Mouse (Mus musculus) hindbrain, postnatal 0 days (tissue): ENCODE data around the gene Abcb9. TPM values are rescaled to one million over a fixed set of nuclear protein-coding genes. Genes with fewer than 3 reads are reported as not detected.

ENCODE experiments used
- ATAC-seq: fragments of 200-750 bp; cut with Nextera tagmentation; 2 replicates; pipeline ENCODE4 v1.8.0; 2017; ENCODE audit warnings: mild to moderate bottlenecking, moderate TSS enrichment, moderate library complexity
- DNase-seq: peaks from one replicate; pipeline ENCODE4 v3.0.0-alpha.2; 2015; ENCODE audit warnings: low spot score
- H3K27ac ChIP-seq: fragments of 300-500 bp; sonication (generic); 2 replicates; pipeline ENCODE4 v1.5.1; 2014; ENCODE audit warnings: mild to moderate bottlenecking
- H3K27me3 ChIP-seq: fragments of 300-500 bp; sonication (generic); 2 replicates; pipeline ENCODE4 v1.6.1; 2014; ENCODE audit warnings: low read length, mixed read lengths; ENCODE audit not compliant: insufficient read depth
- H3K36me3 ChIP-seq: fragments of 300-500 bp; sonication (generic); 2 replicates; pipeline ENCODE4 v1.6.1; 2014; ENCODE audit warnings: low read length, mixed read lengths; ENCODE audit not compliant: insufficient read depth
- H3K4me1 ChIP-seq: fragments of 300-500 bp; sonication (generic); 2 replicates; pipeline ENCODE4 v1.6.1; 2014; ENCODE audit warnings: antibody characterized with exemption, low read length, mixed read lengths; ENCODE audit not compliant: insufficient read depth
- H3K4me2 ChIP-seq: fragments of 300-500 bp; sonication (generic); 2 replicates; pipeline ENCODE4 v1.6.1; 2014; ENCODE audit warnings: low read depth, mild to moderate bottlenecking, low read length, moderate library complexity, mixed read lengths
- H3K4me3 ChIP-seq: fragments of 300-500 bp; sonication (generic); 2 replicates; pipeline ENCODE4 v1.5.1; 2014; ENCODE audit warnings: low read length
- H3K9ac ChIP-seq: fragments of 300-500 bp; sonication (generic); replicated peaks from 2 replicates; pipeline ENCODE4 v1.6.1; 2014; ENCODE audit warnings: mild to moderate bottlenecking, low read length, moderate library complexity, mixed read lengths
- H3K9me3 ChIP-seq: fragments of 300-500 bp; sonication (generic); 2 replicates; pipeline ENCODE4 v1.6.1; 2016; ENCODE audit warnings: low read length, mixed read lengths
- CTCF ChIP-seq: IDR thresholded peaks from 2 replicates; pipeline ENCODE4 v1.5.1; 2016; ENCODE audit warnings: antibody characterized with exemption, control low read depth, low read depth
- WGBS: fragments of 180-500 bp; shearing (Covaris S2); extraction: QIAGEN DNeasy Blood & Tissue Kit; methylation state at CpG from one replicate; pipeline ENCODE4 v1.1.7; 2014; 5-methylcytosine and 5-hydroxymethylcytosine counted together
- polyA plus RNA-seq: library from polyadenylated mRNA; unstranded; fragments of >200 nt; fragmentation: Nextera tagmentation; extraction: Ambion mirVana; gene quantifications from 2 replicates; pipeline ENCODE4 v1.2.1, GENCODE M21; 2015
- total RNA-seq: library from RNA; depleted of rRNA; stranded (reverse); fragments of >200 nt; gene quantifications from 2 replicates; pipeline ENCODE4 v1.2.3, GENCODE M21; 2014

Abcb9 gene
- total and polyA plus RNA-seq, 2 experiments from 2014 or later, result 30.8 to 69.3 TPM

- no peak overlapping the region for H3K9ac ChIP-seq
- whole genome bisulfite sequencing, result 81% methylated on average over 11 of the region's 11 CpGs
- H3K36me3 ChIP-seq, result no peaks in the 10 kb centered on the region
- no peak overlapping the region for H3K4me3 ChIP-seq
- no peak overlapping the region for H3K27ac ChIP-seq
- TF ChIP-seq CTCF, result no peak
- ATAC-seq (no peak), DNase-seq (no peak)
- no peaks in the 10 kb centered on the region for H3K27me3 ChIP-seq
- no peak overlapping the region for H3K4me2 ChIP-seq
- H3K4me1 ChIP-seq, result peaks cover 10% of the 10 kb centered on the region; the same call in 1 of the 2 replicates
- H3K9me3 ChIP-seq, result no peaks in the 10 kb centered on the region
Observed at GRCm38 (mm10) chr5:124051899-124052491, 43.6 kb downstream of the Abcb9 start.

GRCm38 (mm10) chr5:124050095-124051050, 45.2 kb downstream of the Abcb9 start:
- no peaks in the 10 kb centered on the region for H3K9me3 ChIP-seq
- DNase-seq (no peak), ATAC-seq (no peak)
- peak overlapping the region; percentile 58; the same call in 1 of the 2 replicates for H3K27ac ChIP-seq
- no peak overlapping the region for H3K9ac ChIP-seq
- no peaks in the 10 kb centered on the region for H3K36me3 ChIP-seq
- peak; percentile 29 for TF ChIP-seq CTCF
- no peaks in the 10 kb centered on the region for H3K27me3 ChIP-seq
- H3K4me1 ChIP-seq, result peaks cover 14% of the 10 kb centered on the region; the same call in 1 of the 2 replicates
- 51% methylated on average over 14 of the region's 14 CpGs for WGBS
- H3K4me2 ChIP-seq, result no peak overlapping the region
- H3K4me3 ChIP-seq, result no peak overlapping the region

GRCm38 (mm10) chr5:124049249-124050045, 46.2 kb downstream of the Abcb9 start:
- DNase-seq (no peak), ATAC-seq (no peak)
- H3K9me3 ChIP-seq, result no peaks in the 10 kb centered on the region
- H3K27me3 ChIP-seq, result no peaks in the 10 kb centered on the region
- no peaks in the 10 kb centered on the region for H3K36me3 ChIP-seq
- 53% methylated on average over 15 of the region's 15 CpGs for WGBS
- TF ChIP-seq CTCF, result no peak
- H3K4me3 ChIP-seq, result no peak overlapping the region
- H3K9ac ChIP-seq, result no peak overlapping the region
- H3K4me1 ChIP-seq, result peaks cover 14% of the 10 kb centered on the region; the same call in 1 of the 2 replicates
- no peak overlapping the region for H3K4me2 ChIP-seq
- peak overlapping the region; percentile 58; the same call in 1 of the 2 replicates for H3K27ac ChIP-seq

- TF ChIP-seq CTCF, result 0 out of 2 replicates have a peak, but pooled peaks have one; percentile 9
- ATAC-seq, result no peak
Observed at GRCm38 (mm10) chr5:124046741-124047401, 48.7 kb downstream of the Abcb9 start.

GRCm38 (mm10) chr5:124045453-124046010, 50.1 kb downstream of the Abcb9 start:
- 15% methylated on average over 11 of the region's 11 CpGs for WGBS
- peak; percentile 67 for DNase-seq
- no peak for TF ChIP-seq CTCF
- peak overlapping the region; percentile 45 for H3K27ac ChIP-seq
- H3K4me1 ChIP-seq, result peaks cover 14% of the 10 kb centered on the region
- ATAC-seq, result peak; percentile 27; the same call in 1 of the 2 replicates
- H3K9me3 ChIP-seq, result no peaks in the 10 kb centered on the region
- H3K4me3 ChIP-seq, result no peak overlapping the region
- H3K9ac ChIP-seq, result no peak overlapping the region
- H3K36me3 ChIP-seq, result no peaks in the 10 kb centered on the region
- no peaks in the 10 kb centered on the region for H3K27me3 ChIP-seq
- no peak overlapping the region for H3K4me2 ChIP-seq

More at GRCm38 (mm10) chr5:124046741-124047401, 48.7 kb downstream of the Abcb9 start:
- H3K27me3 ChIP-seq, result no peaks in the 10 kb centered on the region
- no peak overlapping the region for H3K4me3 ChIP-seq
- no peak for DNase-seq
- no peak overlapping the region for H3K9ac ChIP-seq
- no peak overlapping the region for H3K4me2 ChIP-seq
- peaks cover 14% of the 10 kb centered on the region for H3K4me1 ChIP-seq
- H3K36me3 ChIP-seq, result no peaks in the 10 kb centered on the region
- 63% methylated on average over 7 of the region's 7 CpGs for WGBS
- H3K27ac ChIP-seq, result peak overlapping the region; percentile 38; the same call in 1 of the 2 replicates
- H3K9me3 ChIP-seq, result no peaks in the 10 kb centered on the region
